Mouse (Mus musculus) forebrain, postnatal 0 days (tissue): Measurements from ENCODE around the gene Eme1. TPM values are rescaled to one million over a fixed set of nuclear protein-coding genes. Genes with fewer than 3 reads are reported as not detected.

ENCODE experiments used
- ATAC-seq: fragments of 200-750 bp; cut with Nextera tagmentation; 2 replicates; pipeline ENCODE4 v1.8.0; 2017; ENCODE audit warnings: mild to moderate bottlenecking, moderate library complexity
- DNase-seq: peaks from one replicate; pipeline ENCODE4 v3.0.0-alpha.2; 2015
- H3K27ac ChIP-seq: fragments of 300-500 bp; sonication (generic); 2 replicates; pipeline ENCODE4 v1.5.1; 2014; ENCODE audit warnings: low read depth, mild to moderate bottlenecking, antibody characterized with exemption, low read length, moderate library complexity, mixed read lengths
- H3K27me3 ChIP-seq: fragments of 300-500 bp; sonication (generic); 2 replicates; pipeline ENCODE4 v1.6.1; 2014; ENCODE audit warnings: mild to moderate bottlenecking, low read length, mixed read lengths; ENCODE audit not compliant: insufficient read depth
- H3K36me3 ChIP-seq: fragments of 300-500 bp; sonication (generic); 2 replicates; pipeline ENCODE4 v1.6.1; 2014; ENCODE audit warnings: mild to moderate bottlenecking, moderate library complexity; ENCODE audit not compliant: insufficient read depth
- H3K4me1 ChIP-seq: fragments of 300-500 bp; sonication (generic); 2 replicates; pipeline ENCODE4 v1.6.1; 2014; ENCODE audit warnings: antibody characterized with exemption; ENCODE audit not compliant: insufficient read depth
- H3K4me2 ChIP-seq: fragments of 300-500 bp; sonication (generic); 2 replicates; pipeline ENCODE4 v1.6.1; 2014; ENCODE audit warnings: low read depth, mild to moderate bottlenecking, moderate library complexity
- H3K4me3 ChIP-seq: fragments of 300-500 bp; sonication (generic); 2 replicates; pipeline ENCODE4 v1.5.1; 2014; ENCODE audit warnings: low read depth, low read length, mixed read lengths
- H3K9ac ChIP-seq: fragments of 300-500 bp; sonication (generic); 2 replicates; pipeline ENCODE4 v1.6.1; 2014; ENCODE audit warnings: mild to moderate bottlenecking
- H3K9me3 ChIP-seq: fragments of 300-500 bp; sonication (generic); 2 replicates; pipeline ENCODE4 v1.6.1; 2016; ENCODE audit warnings: low read length
- CTCF ChIP-seq: sonication (generic); IDR thresholded peaks from 2 replicates; pipeline ENCODE4 v1.5.1; 2016; ENCODE audit warnings: antibody characterized with exemption, control low read depth, low read depth
- WGBS: fragments of 180-500 bp; shearing (Covaris S2); extraction: QIAGEN DNeasy Blood & Tissue Kit; methylation state at CpG from one replicate; pipeline ENCODE4 v1.1.7; 2014; 5-methylcytosine and 5-hydroxymethylcytosine counted together
- polyA plus RNA-seq: library from polyadenylated mRNA; unstranded; fragments of >200 nt; fragmentation: Nextera tagmentation; extraction: Ambion mirVana; gene quantifications from 2 replicates; pipeline ENCODE4 v1.2.1, GENCODE M21; 2015
- total RNA-seq: library from RNA; depleted of rRNA; stranded (reverse); fragments of >200 nt; gene quantifications from 2 replicates; pipeline ENCODE4 v1.2.3, GENCODE M21; 2014; rRNA removed

The Eme1 gene
- total and polyA plus RNA-seq, 2 experiments from 2014 or later = 1.4 to 2.4 TPM

GRCm38 (mm10) chr11:94596311-94596852, 57.4 kb downstream of the Eme1 start:
- H3K9ac ChIP-seq = no peak overlapping the region
- no peak for DNase-seq

More at GRCm38 (mm10) chr11:94596311-94596852, 57.4 kb downstream of the Eme1 start:
- Histone ChIP-seq H3K4me3 (no peak overlapping the region), H3K36me3 (no peaks in the 10 kb centered on the region), H3K27me3 (no peaks in the 10 kb centered on the region), H3K9me3 (no peaks in the 10 kb centered on the region), H3K4me2 (no peak overlapping the region), H3K4me1 (no peaks in the 10 kb centered on the region), H3K27ac (no peak overlapping the region)
- TF ChIP-seq CTCF = no peak
- no peak for ATAC-seq
- 65% methylated on average over 7 of the region's 7 CpGs for WGBS

Other genes with a start within 250 kb of the Eme1 start
- 47.1 and 62.9 TPM in 2 replicates for gene Cacna1g, start 179.8 kb downstream of the Eme1 start, total RNA-seq
- 5.3 and 5.8 TPM in 2 replicates for gene Cacna1g, start 179.8 kb downstream of the Eme1 start, polyA plus RNA-seq
- gene Spata20, start 167.8 kb downstream of the Eme1 start, total RNA-seq = 0.92 and 3.1 TPM in 2 replicates
- 0.99 and 2.3 TPM in 2 replicates for gene Spata20, start 167.8 kb downstream of the Eme1 start, polyA plus RNA-seq
- gene Epn3, start 154.0 kb downstream of the Eme1 start, total RNA-seq = 2.0 and 2.5 TPM in 2 replicates
- gene Epn3, start 154.0 kb downstream of the Eme1 start, polyA plus RNA-seq = 0.96 and 1.4 TPM in 2 replicates
- gene Mycbpap, start 132.2 kb downstream of the Eme1 start, total RNA-seq = 0.77 and 2.1 TPM in 2 replicates
- 1.5 and 1.7 TPM in 2 replicates for gene Mycbpap, start 132.2 kb downstream of the Eme1 start, polyA plus RNA-seq
- gene Rsad1, start 104.7 kb downstream of the Eme1 start, total RNA-seq = 12.2 and 12.6 TPM in 2 replicates
- gene Rsad1, start 104.7 kb downstream of the Eme1 start, polyA plus RNA-seq = 7.7 and 8.8 TPM in 2 replicates
- gene Chad, start 88.9 kb downstream of the Eme1 start, total RNA-seq = not detected in 2 replicates
- gene Chad, start 88.9 kb downstream of the Eme1 start, polyA plus RNA-seq = 0.30 and 0.44 TPM in 2 replicates
- 2.6 and 4.3 TPM in 2 replicates for gene Acsf2, start 52.1 kb downstream of the Eme1 start, total RNA-seq
- 1.5 and 1.6 TPM in 2 replicates for gene Acsf2, start 52.1 kb downstream of the Eme1 start, polyA plus RNA-seq
- gene Lrrc59, start 24.2 kb downstream of the Eme1 start, total RNA-seq = 116 and 127 TPM in 2 replicates
- gene Lrrc59, start 24.2 kb downstream of the Eme1 start, polyA plus RNA-seq = 144 and 145 TPM in 2 replicates
- gene Mrpl27, start 197 bp downstream of the Eme1 start, total RNA-seq = 50.7 and 57.0 TPM in 2 replicates
- gene Mrpl27, start 197 bp downstream of the Eme1 start, polyA plus RNA-seq = 126 and 149 TPM in 2 replicates
- gene Xylt2, start 23.6 kb upstream of the Eme1 start, total RNA-seq = 24.0 and 34.0 TPM in 2 replicates
- gene Xylt2, start 23.6 kb upstream of the Eme1 start, polyA plus RNA-seq = 9.1 and 10.9 TPM in 2 replicates
- gene Gm11541, start 50.5 kb upstream of the Eme1 start, total RNA-seq = not detected in 2 replicates
- not detected in 2 replicates for gene Gm11541, start 50.5 kb upstream of the Eme1 start, polyA plus RNA-seq
- gene Cdc34b, start 87.8 kb upstream of the Eme1 start, total RNA-seq = 0.23 TPM in 1 of 2 replicates, not detected in the other
- gene Cdc34b, start 87.8 kb upstream of the Eme1 start, polyA plus RNA-seq = not detected in 2 replicates
- gene Tmem92, start 128.7 kb upstream of the Eme1 start, total RNA-seq = not detected in 2 replicates
- gene Tmem92, start 128.7 kb upstream of the Eme1 start, polyA plus RNA-seq = 0.07 TPM in 1 of 2 replicates, not detected in the other